Mouse (Mus musculus) midbrain, postnatal 0 days (tissue): ENCODE data around the gene Vmn2r60. TPM values are rescaled to one million over a fixed set of nuclear protein-coding genes. Genes with fewer than 3 reads are reported as not detected.
"Not testable (repeated sequence)": the region's sequence is repeated elsewhere in the genome, so short reads cannot be mapped to it uniquely, and the experiment has no call there.

Source experiments
- ATAC-seq: fragments of 200-750 bp; cut with Nextera tagmentation; 2 replicates; pipeline ENCODE4 v1.8.0; 2017; ENCODE audit warnings: moderate number of reproducible peaks, mild to moderate bottlenecking, moderate TSS enrichment, moderate library complexity; ENCODE audit not compliant: low FRiP score
- DNase-seq: peaks from one replicate; pipeline ENCODE4 v3.0.0-alpha.2; 2015; ENCODE audit warnings: low spot score
- H3K27ac ChIP-seq: fragments of 300-500 bp; sonication (generic); 2 replicates; pipeline ENCODE4 v1.5.1; 2014; ENCODE audit warnings: low read depth, mild to moderate bottlenecking, low read length, mixed read lengths
- H3K27me3 ChIP-seq: fragments of 300-500 bp; sonication (generic); 2 replicates; pipeline ENCODE4 v1.6.1; 2014; ENCODE audit warnings: low read length, control low read depth, mixed read lengths; ENCODE audit not compliant: insufficient read depth
- H3K36me3 ChIP-seq: fragments of 300-500 bp; sonication (generic); 2 replicates; pipeline ENCODE4 v1.6.1; 2014; ENCODE audit warnings: low read length, control low read depth, mixed read lengths; ENCODE audit not compliant: insufficient read depth
- H3K4me1 ChIP-seq: fragments of 300-500 bp; sonication (generic); 2 replicates; pipeline ENCODE4 v1.6.1; 2014; ENCODE audit warnings: mild to moderate bottlenecking, control low read depth, antibody characterized with exemption, low read length, mixed read lengths; ENCODE audit not compliant: insufficient read depth
- H3K4me2 ChIP-seq: fragments of 300-500 bp; sonication (generic); 2 replicates; pipeline ENCODE4 v1.6.1; 2014; ENCODE audit warnings: low read depth, mild to moderate bottlenecking, low read length, mixed read lengths; ENCODE audit not compliant: poor library complexity, severe bottlenecking
- H3K4me3 ChIP-seq: fragments of 300-500 bp; sonication (generic); 2 replicates; pipeline ENCODE4 v1.5.1; 2014; ENCODE audit warnings: low read depth, mild to moderate bottlenecking, low read length, moderate library complexity
- H3K9ac ChIP-seq: fragments of 300-500 bp; sonication (generic); replicated peaks from 2 replicates; pipeline ENCODE4 v1.6.1; 2014; ENCODE audit warnings: mild to moderate bottlenecking, low read length, moderate library complexity, mixed read lengths; ENCODE audit not compliant: poor library complexity, severe bottlenecking
- H3K9me3 ChIP-seq: fragments of 300-500 bp; sonication (generic); 2 replicates; pipeline ENCODE4 v1.6.1; 2016; ENCODE audit warnings: low read length, control low read depth
- CTCF ChIP-seq: IDR thresholded peaks from 2 replicates; pipeline ENCODE4 v1.5.1; 2016; ENCODE audit warnings: antibody characterized with exemption, mild to moderate bottlenecking
- WGBS: fragments of 180-500 bp; shearing (Covaris S2); extraction: QIAGEN DNeasy Blood & Tissue Kit; methylation state at CpG from one replicate; pipeline ENCODE4 v1.1.7; 2014; 5-methylcytosine and 5-hydroxymethylcytosine counted together
- polyA plus RNA-seq: library from polyadenylated mRNA; unstranded; fragments of >200 nt; fragmentation: Nextera tagmentation; extraction: Ambion mirVana; gene quantifications from 2 replicates; pipeline ENCODE4 v1.2.1, GENCODE M21; 2015
- total RNA-seq: library from RNA; depleted of rRNA; stranded (reverse); fragments of >200 nt; gene quantifications from 2 replicates; pipeline ENCODE4 v1.2.3, GENCODE M21; 2014; rRNA removed

Vmn2r60 gene
- total RNA-seq: not detected in 2 replicates
- polyA plus RNA-seq: not detected in 2 replicates

GRCm38 (mm10) chr7:42107470-42107869 is at the start of gene Vmn2r60:
Vmn2r60 (plus strand) TSS chr7:42107770.
- WGBS: 69% methylated on average over 2 of the region's 2 CpGs
- Histone ChIP-seq H3K4me1 (no peaks in the 10 kb centered on the region), H3K4me2 (no peak within 1 kb of the TSS), H3K36me3 (no peaks in the 10 kb centered on the region), H3K27me3 (no peaks in the 10 kb centered on the region), H3K9ac (no peak within 1 kb of the TSS), H3K9me3 (peaks cover 13% of the 10 kb centered on the region; the same call in 1 of the 2 replicates), H3K27ac (no peak within 1 kb of the TSS), H3K4me3 (no peak within 1 kb of the TSS)
- no peak for TF ChIP-seq CTCF
- no peak for ATAC-seq
- DNase-seq: no peak

- TF ChIP-seq CTCF: no peak
- Histone ChIP-seq H3K4me2 (no peak within 1 kb of the TSS), H3K36me3 (no peaks in the 10 kb centered on the region), H3K4me3 (no peak within 1 kb of the TSS), H3K4me1 (no peaks in the 10 kb centered on the region), H3K27me3 (no peaks in the 10 kb centered on the region), H3K27ac (no peak within 1 kb of the TSS), H3K9me3 (peaks cover 17% of the 10 kb centered on the region; the same call in 1 of the 2 replicates), H3K9ac (no peak within 1 kb of the TSS)
- ATAC-seq: no peak
- no peak for DNase-seq
These were observed 48.6 kb upstream of the Vmn2r60 start, which contains the start of gene Vmn2r59 for GRCm38 (mm10) chr7:42058923-42059322. Vmn2r59 (minus strand) TSS chr7:42059023.

DNA sequence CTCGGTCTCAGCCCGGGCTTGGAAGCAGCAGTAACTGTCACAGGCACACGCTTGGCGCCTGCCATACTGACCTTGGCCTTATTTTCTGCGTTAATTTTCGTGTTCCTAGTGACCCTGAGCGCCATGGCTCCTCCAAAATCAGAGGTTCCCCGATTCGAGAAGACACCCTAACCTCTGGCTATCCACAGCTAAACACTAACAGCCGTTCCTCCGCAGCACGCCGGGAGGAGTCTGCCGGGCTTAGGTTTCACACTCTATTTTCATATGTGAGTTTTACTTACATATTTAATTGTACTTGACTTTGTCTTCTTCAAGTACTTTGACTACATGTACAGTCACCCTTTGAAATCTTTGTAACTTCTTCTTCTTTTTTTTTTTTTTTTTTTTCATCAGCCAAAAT is 509 bp upstream of the Vmn2r60 start:
- H3K27ac ChIP-seq, H3K9ac ChIP-seq, DNase-seq, H3K4me3 ChIP-seq, H3K4me1 ChIP-seq, H3K36me3 ChIP-seq, H3K4me2 ChIP-seq, H3K27me3 ChIP-seq, ATAC-seq: not testable (repeated sequence)
- WGBS: 71% methylated on average over 9 of the region's 14 CpGs
- H3K9me3 ChIP-seq: peaks cover 15% of the 10 kb centered on the region; the same call in 1 of the 2 replicates

Other genes starting within 250 kb of the Vmn2r60 start
- not detected in 2 replicates for gene Vmn2r58, start 235.1 kb upstream of the Vmn2r60 start, total RNA-seq
- gene Vmn2r58, start 235.1 kb upstream of the Vmn2r60 start, polyA plus RNA-seq: not detected in 2 replicates
- not detected in 2 replicates for gene Vmn2r59, start 48.7 kb upstream of the Vmn2r60 start, total RNA-seq
- gene Vmn2r59, start 48.7 kb upstream of the Vmn2r60 start, polyA plus RNA-seq: not detected in 2 replicates
- gene Vmn2r61, start 152.3 kb downstream of the Vmn2r60 start, total RNA-seq: not detected in 2 replicates
- gene Vmn2r61, start 152.3 kb downstream of the Vmn2r60 start, polyA plus RNA-seq: not detected in 2 replicates